Mouse (Mus musculus): ENCODE measurements around the gene Slc39a13. TPM values are rescaled to one million over a fixed set of nuclear protein-coding genes. Genes with fewer than 3 reads are reported as not detected.
A peak's percentile ranks its signal among the peaks of the same experiment; 100 is the strongest.

Gene Slc39a13
- polyA plus RNA-seq, 2 experiments: 8.4 to 11.2 TPM

DNA sequence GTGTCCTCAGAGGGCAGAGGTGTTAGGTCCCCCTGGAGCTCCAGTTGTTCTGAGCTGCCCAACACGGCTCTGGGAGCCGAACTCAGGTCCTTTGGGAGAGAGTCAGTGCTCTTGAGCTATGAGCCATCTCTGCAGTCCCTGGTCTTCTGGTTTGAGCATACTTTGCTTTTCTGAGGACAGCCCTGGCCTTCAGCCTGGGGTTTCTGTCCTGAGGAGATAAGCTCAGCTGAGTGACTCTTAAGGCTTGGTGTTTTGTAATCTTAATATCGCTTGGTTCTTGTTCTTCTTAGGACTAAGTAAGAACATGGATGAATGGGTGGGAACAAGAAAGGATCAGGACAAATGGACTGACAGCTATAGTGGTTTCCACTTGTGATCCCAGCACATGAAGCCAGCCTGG, 37.9 kb upstream of the Slc39a13 start:
- peaks cover 21 to 41% of the 10 kb centered on the region in 2 experiments for H3K4me1 ChIP-seq (replicated peaks; ENCODE audit: control insufficient read depth in 2 of 2, insufficient read depth in 2 of 2, low read length in 1 of 2)
- 31% methylated on average over 3 of the region's 3 CpGs for WGBS (ENCODE audit: insufficient replicate concordance)

DNA sequence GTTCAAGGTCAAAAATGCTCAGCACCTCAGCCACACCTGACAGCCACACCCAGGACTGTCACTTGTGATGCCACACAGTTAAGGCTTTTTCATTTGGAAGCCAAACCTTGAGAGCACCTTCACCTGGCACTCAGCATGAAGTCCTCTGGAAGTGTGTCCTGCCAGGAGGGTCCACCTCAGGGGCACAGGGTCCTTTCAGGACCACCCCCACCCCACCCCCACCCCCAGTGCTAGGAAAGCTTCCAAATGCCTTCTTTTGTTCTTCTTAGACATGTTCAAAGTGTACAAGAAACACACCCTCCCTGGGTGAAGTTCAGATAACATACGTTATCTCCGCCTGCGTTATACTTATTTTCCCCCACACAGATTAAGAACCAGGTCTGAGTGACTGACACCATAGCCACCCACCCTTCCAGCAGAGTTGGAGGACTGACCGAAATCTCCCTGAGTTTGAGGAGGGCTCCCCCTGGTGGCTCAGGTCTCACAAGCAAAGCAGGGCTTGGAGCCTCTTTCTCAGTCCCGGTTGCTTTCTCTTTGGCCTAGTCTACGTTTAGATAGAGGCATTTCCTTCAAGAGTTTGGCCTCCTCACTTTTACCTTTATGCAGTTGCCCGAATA, 31.0 kb upstream of the Slc39a13 start:
- H3K4me2 ChIP-seq (ENCODE audit: low read depth): peak overlapping the region; percentile 24; the same call in 1 of the 2 replicates
- H3K36me3 ChIP-seq (replicated peaks; ENCODE audit: control insufficient read depth, insufficient read depth, low read depth): no peaks in the 10 kb centered on the region; the same call in 1 of the 2 replicates
- no peak overlapping the region for H3K9ac ChIP-seq (replicated peaks)
- no peak overlapping the region for H3K4me3 ChIP-seq (ENCODE audit: insufficient read depth in 1 of 2, low read depth in 2 of 2, low read length in 2 of 2)
- no peaks in the 10 kb centered on the region for H3K9me3 ChIP-seq (ENCODE audit: control insufficient read depth, low read length)
- H3K4me1 ChIP-seq (replicated peaks; ENCODE audit: control insufficient read depth in 2 of 2, insufficient read depth in 2 of 2, low read length in 1 of 2): peaks cover 3 to 22% of the 10 kb centered on the region in 2 experiments
- WGBS (ENCODE audit: insufficient replicate concordance): 4% methylated on average over 7 of the region's 7 CpGs
- TF ChIP-seq CTCF (IDR thresholded peaks at IDR 0.05; ENCODE audit: low read depth) (peak; percentile 97), EP300 (IDR thresholded peaks at IDR 0.05; ENCODE audit: low read depth) (no peak)
- no peaks in the 10 kb centered on the region for H3K27me3 ChIP-seq (ENCODE audit: control insufficient read depth, insufficient read depth, low read length)
- DNase-seq (ENCODE audit: low read depth in 3 of 3, low spot score in 3 of 3): peak; percentile 71 to 76 (median 74)
- ATAC-seq (ENCODE audit: insufficient read depth): peak; percentile 70
- no peak overlapping the region for H3K27ac ChIP-seq

More for the DNA sequence above, 37.9 kb upstream of the Slc39a13 start:
- no peak overlapping the region for H3K9ac ChIP-seq (replicated peaks)
- no peak overlapping the region for H3K4me3 ChIP-seq (ENCODE audit: insufficient read depth in 1 of 2, low read depth in 2 of 2, low read length in 2 of 2)
- H3K9me3 ChIP-seq (ENCODE audit: control insufficient read depth, low read length): no peaks in the 10 kb centered on the region
- ATAC-seq (ENCODE audit: insufficient read depth): peak; percentile 58
- TF ChIP-seq EP300 (IDR thresholded peaks at IDR 0.05; ENCODE audit: low read depth) (peak; percentile 36), CTCF (IDR thresholded peaks at IDR 0.05; ENCODE audit: low read depth) (no peak)
- H3K27ac ChIP-seq: no peak overlapping the region
- peak overlapping the region; percentile 44 for H3K4me2 ChIP-seq (ENCODE audit: low read depth)
- H3K27me3 ChIP-seq (ENCODE audit: control insufficient read depth, insufficient read depth, low read length): no peaks in the 10 kb centered on the region
- no peaks in the 10 kb centered on the region for H3K36me3 ChIP-seq (replicated peaks; ENCODE audit: control insufficient read depth, insufficient read depth, low read depth)
- DNase-seq (ENCODE audit: low read depth in 3 of 3, low spot score in 3 of 3): peak; percentile 26 to 31 (median 30)

DNA sequence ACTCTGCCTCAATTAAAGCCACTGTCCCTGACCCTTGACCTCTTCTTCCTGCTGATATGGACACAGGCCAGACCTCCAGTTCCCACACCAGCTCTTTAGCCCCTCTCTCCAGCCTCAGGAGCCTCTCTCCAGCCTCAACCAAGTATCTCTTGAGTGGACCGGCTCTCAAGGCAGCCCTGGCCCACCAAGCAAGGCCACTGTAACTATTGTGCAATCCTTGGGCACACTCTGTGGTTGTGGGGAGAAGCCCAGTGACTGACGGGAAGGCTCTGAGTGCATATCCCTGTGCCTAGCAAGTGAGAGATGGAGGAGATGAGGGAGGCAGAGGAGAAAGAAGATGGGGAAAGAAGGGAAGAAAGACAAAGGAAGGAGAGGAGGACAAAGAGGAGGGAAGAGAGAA, 27.9 kb upstream of the Slc39a13 start:
- DNase-seq (ENCODE audit: low read depth in 3 of 3, low spot score in 3 of 3) (no peak), ATAC-seq (ENCODE audit: insufficient read depth) (no peak)
- H3K9me3 ChIP-seq (ENCODE audit: control insufficient read depth, low read length): no peaks in the 10 kb centered on the region
- H3K36me3 ChIP-seq (replicated peaks; ENCODE audit: control insufficient read depth, insufficient read depth, low read depth): no peaks in the 10 kb centered on the region; the same call in 1 of the 2 replicates
- no peak overlapping the region for H3K9ac ChIP-seq (replicated peaks)
- no peak overlapping the region for H3K27ac ChIP-seq
- peaks cover 0 to 13% of the 10 kb centered on the region in 2 experiments; a peak in 3 of 4 replicates for H3K4me1 ChIP-seq (replicated peaks; ENCODE audit: control insufficient read depth in 2 of 2, insufficient read depth in 2 of 2, low read length in 1 of 2)
- H3K4me3 ChIP-seq (ENCODE audit: insufficient read depth in 1 of 2, low read depth in 2 of 2, low read length in 2 of 2): peak overlapping the region; percentile 21 to 25
- 35% methylated on average over 2 of the region's 2 CpGs for WGBS (ENCODE audit: insufficient replicate concordance)
- TF ChIP-seq EP300 (IDR thresholded peaks at IDR 0.05; ENCODE audit: low read depth) (no peak), CTCF (IDR thresholded peaks at IDR 0.05; ENCODE audit: low read depth) (no peak)
- peak overlapping the region; percentile 24; the same call in 1 of the 2 replicates for H3K4me2 ChIP-seq (ENCODE audit: low read depth)
- H3K27me3 ChIP-seq (ENCODE audit: control insufficient read depth, insufficient read depth, low read length): no peaks in the 10 kb centered on the region

DNA sequence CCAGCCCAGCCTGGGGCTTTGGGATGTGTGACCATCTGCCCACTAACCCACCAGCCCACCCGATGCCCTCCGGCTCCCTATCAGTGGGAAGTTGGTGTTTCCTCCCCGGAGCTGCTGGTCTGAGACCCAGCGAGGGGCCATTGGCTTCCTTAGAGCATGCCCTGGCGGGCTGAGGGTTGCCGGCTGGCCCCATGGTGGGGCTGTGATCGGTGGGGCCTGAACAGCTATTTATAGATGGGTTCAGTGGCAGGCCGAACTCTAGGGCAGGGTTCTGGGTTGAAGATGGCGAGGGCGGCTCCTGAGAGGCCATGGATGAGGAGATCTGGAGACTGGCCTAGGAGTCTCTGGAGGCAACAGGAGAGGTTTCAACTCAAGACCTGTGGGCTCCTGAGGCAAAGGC, 26.8 kb upstream of the Slc39a13 start:
- ATAC-seq (ENCODE audit: insufficient read depth) (0 out of 2 replicates have a peak, but pooled peaks have one; percentile 1), DNase-seq (ENCODE audit: low read depth in 3 of 3, low spot score in 3 of 3) (no peak)
- Histone ChIP-seq H3K4me1 (replicated peaks; ENCODE audit: control insufficient read depth in 2 of 2, insufficient read depth in 2 of 2, low read length in 1 of 2) (peaks cover 0 to 13% of the 10 kb centered on the region in 2 experiments; a peak in 3 of 4 replicates), H3K9ac (replicated peaks) (peak overlapping the region; percentile 0; the same call in 1 of the 2 replicates), H3K27ac (no peak overlapping the region), H3K9me3 (ENCODE audit: control insufficient read depth, low read length) (no peaks in the 10 kb centered on the region), H3K36me3 (replicated peaks; ENCODE audit: control insufficient read depth, insufficient read depth, low read depth) (no peaks in the 10 kb centered on the region; the same call in 1 of the 2 replicates), H3K27me3 (ENCODE audit: control insufficient read depth, insufficient read depth, low read length) (no peaks in the 10 kb centered on the region), H3K4me3 (ENCODE audit: insufficient read depth in 1 of 2, low read depth in 2 of 2, low read length in 2 of 2) (peak overlapping the region; percentile 3 to 21), H3K4me2 (ENCODE audit: low read depth) (peak overlapping the region; percentile 20; the same call in 1 of the 2 replicates)
- TF ChIP-seq CTCF (IDR thresholded peaks at IDR 0.05; ENCODE audit: low read depth) (no peak), EP300 (IDR thresholded peaks at IDR 0.05; ENCODE audit: low read depth) (no peak)
- 29% methylated on average over 10 of the region's 10 CpGs for WGBS (ENCODE audit: insufficient replicate concordance)

DNA sequence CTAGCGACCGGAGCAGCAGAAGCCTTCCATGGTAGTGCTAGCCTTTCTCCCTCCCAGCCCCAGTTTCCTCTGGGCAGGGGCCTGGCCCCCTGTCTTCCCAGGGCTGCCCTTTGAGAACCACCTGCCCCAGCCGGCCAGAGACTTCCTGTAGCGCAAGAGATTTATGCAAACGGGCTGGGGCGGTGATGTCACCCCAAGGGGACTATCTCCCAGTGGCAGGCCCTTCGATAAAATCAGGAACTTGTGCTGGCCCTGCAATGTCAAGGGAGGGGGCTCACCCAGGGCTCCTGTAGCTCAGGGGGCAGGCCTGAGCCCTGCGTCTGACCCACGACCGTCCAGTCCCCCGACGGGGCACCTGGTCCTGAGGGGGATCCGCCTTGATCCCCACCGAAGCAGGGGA, 26.3 kb upstream of the Slc39a13 start:
- DNase-seq (ENCODE audit: low read depth in 3 of 3, low spot score in 3 of 3) (peak; percentile 37 to 48 (median 48)), ATAC-seq (ENCODE audit: insufficient read depth) (peak; percentile 65)
- TF ChIP-seq EP300 (IDR thresholded peaks at IDR 0.05; ENCODE audit: low read depth) (peak; percentile 39; the same call in 1 of the 2 replicates), CTCF (IDR thresholded peaks at IDR 0.05; ENCODE audit: low read depth) (no peak; the same call in 1 of the 2 replicates)
- Histone ChIP-seq H3K36me3 (replicated peaks; ENCODE audit: control insufficient read depth, insufficient read depth, low read depth) (no peaks in the 10 kb centered on the region; the same call in 1 of the 2 replicates), H3K4me1 (replicated peaks; ENCODE audit: control insufficient read depth in 2 of 2, insufficient read depth in 2 of 2, low read length in 1 of 2) (peaks cover 0 to 13% of the 10 kb centered on the region in 2 experiments; a peak in 3 of 4 replicates), H3K9ac (replicated peaks) (0 out of 2 replicates have a peak overlapping the region, but pooled peaks have one; percentile 0), H3K27me3 (ENCODE audit: control insufficient read depth, insufficient read depth, low read length) (no peaks in the 10 kb centered on the region), H3K4me2 (ENCODE audit: low read depth) (peak overlapping the region; percentile 20; the same call in 1 of the 2 replicates), H3K27ac (no peak overlapping the region), H3K9me3 (ENCODE audit: control insufficient read depth, low read length) (no peaks in the 10 kb centered on the region), H3K4me3 (ENCODE audit: insufficient read depth in 1 of 2, low read depth in 2 of 2, low read length in 2 of 2) (peak overlapping the region; percentile 3 to 21; a peak in 3 of 4 replicates)
- 19% methylated on average over 14 of the region's 14 CpGs for WGBS (ENCODE audit: insufficient replicate concordance)
